Mouse (Mus musculus) embryo, embryonic 10 days (tissue): Measurements from ENCODE around the gene Ccdc144b.

Experiments used
- DNase-seq: peaks from one replicate; pipeline ENCODE4 v3.0.0-alpha.2; 2015; ENCODE audit warnings: low spot score

The Ccdc144b gene

DNA sequence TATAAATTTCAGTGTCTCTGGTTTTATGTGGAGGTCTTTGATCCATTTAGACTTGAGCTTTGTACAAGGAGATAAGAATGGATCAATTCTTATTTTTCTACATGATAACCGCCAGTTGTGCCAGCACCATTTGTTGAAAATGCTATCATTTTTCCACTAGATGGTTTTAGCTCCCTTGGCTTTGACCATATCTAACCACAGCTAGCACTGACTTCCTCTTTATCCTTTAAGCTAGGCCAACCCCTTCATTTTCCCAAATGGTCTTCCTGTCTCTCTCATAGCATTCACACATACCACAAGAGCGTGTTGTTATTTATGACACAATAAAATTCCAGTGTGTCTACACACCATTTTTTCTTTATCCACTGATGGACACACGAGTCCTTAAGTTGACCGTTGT, 23.4 kb downstream of the Ccdc144b start:
- no peak for DNase-seq

DNA sequence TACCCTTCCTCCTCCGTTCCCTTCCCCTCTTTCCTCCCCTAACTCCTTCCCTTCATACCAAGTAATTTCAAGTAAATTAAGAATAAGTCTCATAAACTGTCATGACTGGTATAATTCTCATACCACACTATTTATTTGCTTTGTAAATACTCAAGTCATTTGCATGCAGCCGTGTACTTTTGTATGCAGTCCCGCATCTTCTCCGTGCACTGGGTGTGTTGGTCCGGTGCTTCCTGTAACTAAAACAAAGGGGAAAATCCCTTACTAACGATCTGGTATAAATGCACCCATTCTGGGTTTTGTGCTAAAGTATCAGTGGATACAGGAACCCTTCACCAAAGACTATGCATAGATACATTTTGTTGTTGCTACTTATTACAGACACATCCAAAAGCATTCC, 27.6 kb downstream of the Ccdc144b start:
- no peak for DNase-seq

DNA sequence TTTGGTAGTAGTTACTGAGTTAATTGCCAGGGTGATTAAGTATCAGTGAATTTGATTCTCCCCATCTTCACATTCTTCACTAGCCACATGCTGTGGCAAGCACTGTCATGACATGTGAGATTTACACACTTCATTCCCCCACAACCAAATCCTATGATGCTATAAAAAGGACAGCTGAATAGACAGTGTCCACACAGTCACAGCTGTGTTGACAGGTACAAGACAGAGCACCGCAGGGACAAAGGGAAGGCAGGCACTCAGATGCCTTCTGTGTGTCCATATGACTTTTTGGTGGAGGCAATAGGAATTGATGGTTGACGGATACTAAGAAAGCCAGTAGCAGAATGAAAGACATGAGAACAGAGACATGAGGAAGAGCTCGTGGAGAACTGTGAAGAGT, 42.1 kb downstream of the Ccdc144b start:
- no peak for DNase-seq

DNA sequence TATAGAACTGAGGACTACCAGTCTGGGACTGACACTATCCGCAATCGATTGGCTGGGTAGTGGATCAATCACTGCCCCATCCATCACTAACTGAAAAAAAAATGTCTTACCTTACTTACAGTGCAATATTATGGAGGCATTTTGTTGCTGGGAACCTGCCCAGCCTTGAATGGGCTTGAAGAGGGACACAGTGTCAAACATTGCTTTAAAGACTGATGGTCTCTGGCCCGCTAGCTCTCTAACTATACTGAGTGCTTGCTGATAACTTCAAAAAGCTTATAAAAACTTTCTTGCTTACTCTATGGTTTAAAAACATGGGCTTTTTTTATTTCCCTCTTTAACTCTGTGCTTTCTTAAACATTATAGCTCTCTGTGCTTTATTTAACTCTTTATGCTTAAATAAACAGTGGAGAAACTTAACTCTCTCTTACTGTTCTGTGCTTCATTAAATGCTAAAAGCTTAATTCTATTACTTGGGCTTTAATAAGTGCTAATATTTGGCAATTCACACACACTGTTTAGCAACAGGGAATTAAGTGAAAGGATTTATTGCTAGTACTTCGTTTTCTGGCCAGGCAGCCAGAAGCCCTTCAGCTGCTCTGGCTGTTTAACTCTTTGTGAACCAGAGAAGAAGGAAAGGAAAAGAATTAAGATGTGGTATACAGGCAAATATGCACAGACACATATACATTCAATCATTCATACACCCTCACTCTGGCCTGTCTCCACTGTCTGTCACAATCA, 44.8 kb downstream of the Ccdc144b start:
- no peak for DNase-seq

DNA sequence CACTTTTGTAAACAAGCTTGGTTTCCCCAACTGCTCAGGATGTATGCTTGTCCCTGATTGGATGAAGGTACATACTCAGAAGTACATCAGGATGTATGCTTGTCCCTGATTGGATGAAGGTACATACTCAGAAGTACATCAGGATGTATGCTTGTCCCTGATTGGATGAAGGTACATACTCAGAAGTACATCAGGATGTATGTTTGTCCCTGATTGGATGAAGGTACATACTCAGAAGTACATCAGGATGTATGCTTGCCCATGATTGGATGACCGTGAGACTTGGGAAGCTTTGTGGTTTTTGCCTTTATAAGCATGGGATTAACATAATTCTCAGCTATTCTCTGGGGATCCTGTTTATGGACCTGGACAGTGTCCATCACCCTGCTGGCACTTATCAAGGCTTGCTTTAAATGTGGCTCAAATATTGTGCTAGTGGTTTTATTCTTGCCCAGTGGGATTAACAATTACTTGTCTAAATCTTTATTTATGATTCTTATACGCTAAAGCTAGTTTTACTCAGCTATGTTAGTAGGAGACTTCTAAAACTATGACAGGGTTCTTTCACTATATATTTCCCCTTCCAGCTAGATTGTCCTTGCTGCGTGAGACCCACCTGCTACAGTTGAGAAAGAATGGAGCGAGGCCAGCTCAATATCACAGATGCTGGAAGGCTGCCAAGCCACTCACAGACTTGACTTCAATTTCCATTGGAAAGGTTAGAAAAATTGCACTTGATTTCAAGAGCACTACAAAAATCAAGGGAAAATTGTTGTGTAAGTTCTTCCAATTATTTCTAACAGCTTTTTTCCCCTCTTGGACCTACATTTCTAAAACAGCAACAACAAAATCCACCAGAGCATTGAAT, 49.1 kb downstream of the Ccdc144b start:
- DNase-seq, result no peak

DNA sequence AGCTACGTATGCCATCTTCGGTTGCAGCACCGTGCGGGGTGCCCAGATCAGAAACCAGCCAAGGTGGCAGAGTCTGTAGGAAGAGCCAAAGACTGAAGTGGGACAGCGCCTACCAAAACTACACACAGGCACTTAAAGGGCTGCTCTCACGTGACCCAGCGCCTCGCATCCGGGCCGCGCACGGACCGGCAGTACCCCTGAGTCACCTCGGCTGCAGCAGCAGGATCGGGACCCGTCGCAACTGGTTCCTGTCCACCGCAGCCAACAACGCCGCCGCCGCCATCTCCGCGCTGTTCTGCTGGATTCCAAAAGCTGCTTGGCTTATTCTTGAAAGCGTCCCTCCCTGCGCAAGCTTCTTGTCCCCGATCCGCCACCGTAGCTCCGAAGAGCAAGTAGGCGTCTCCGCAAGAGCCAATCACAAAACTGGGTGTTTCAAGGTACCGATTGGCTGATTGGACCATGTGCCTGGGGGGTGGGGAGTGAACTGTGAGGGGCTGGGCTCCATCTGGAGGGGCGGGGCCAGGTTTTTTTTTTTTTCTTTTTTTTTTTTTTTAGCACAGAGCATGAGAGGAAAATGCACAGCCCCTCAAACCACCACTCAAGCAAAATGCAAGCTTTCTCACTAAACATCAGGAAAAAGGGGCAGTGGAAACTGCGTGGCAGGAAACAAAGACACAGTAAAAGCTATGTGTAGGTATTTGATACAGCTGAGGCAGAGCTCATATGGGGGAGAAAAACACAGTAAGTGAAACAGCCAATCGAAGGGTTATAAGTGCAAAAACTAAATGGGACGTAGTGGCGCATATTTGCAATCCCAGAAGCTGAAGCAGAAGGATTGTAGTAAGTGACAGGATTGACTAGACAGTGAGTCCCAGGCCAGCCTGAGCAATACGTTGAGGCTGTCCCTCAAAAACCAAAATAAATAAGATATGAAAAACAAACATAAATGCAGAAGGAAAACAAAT, 52.8 kb downstream of the Ccdc144b start, which contains the start of gene Mccc1:
Gene Mccc1 (minus strand): TSS at position 404 of the 965 bp plus-strand sequence.
- peak; percentile 95 for DNase-seq

DNA sequence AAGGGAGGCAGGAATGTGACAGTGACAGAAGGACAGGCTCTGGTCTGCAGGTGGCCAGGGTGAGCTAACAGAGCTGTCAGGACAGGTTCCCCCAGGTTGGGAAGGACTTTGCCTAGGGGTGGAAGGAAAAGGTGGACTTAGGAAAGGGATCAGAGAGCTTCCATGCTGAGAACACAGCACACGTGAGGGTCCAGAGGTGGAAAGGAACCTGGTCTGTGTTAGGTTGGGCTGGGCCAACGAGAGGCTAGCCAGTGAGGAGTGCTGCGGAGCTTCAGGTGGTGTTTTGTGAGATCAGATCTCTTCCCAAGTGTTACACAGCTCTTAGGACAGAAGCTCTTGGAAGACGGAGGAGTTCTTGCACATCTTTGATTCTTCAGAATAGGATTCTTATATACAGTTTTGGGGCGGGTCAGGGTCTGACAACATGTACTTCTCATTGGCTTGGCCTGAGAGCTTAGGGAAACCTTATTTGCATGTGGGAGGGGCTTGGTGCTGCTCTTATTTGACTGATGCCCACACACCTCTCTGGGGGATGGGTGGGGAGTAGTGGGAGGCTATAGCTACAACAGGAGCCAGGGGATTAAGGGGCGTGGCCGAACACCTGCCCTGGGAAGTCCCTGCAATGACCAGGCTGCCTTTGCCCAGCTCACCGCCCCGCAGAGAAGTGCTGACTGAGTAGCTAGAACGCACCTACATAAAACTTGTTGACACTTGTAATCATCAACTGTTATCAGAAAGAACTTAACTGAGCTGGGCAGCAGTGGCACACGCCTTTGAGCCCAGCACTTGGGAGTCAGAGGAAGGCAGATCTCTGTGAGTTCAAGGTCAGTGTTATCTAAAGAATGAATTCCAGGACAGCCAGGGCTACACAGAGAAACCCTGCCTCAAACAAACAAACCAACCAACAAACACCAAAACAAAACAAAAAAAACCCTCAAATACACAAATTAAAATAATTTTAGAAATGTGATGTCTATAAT, 58.5 kb downstream of the Ccdc144b start:
- no peak for DNase-seq

DNA sequence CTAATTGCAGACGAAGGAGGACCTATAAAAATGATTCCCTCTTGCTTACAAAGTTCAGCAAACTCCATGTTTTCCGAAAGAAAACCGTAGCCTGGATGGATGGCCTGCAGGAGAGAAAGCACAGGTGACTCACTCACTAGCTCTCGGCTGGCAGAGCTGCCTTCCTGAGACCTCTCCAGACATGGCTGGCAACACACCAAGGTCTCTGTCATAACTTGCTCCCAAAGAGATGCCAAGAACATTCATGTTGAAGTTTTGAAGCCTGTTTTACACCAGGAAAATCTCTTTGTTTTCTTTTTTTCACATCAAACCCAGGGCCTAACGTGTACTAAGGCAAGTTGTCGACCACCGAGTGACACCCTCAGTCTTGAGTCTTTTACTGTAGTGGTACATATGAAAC, 62.6 kb downstream of the Ccdc144b start:
- no peak for DNase-seq

DNA sequence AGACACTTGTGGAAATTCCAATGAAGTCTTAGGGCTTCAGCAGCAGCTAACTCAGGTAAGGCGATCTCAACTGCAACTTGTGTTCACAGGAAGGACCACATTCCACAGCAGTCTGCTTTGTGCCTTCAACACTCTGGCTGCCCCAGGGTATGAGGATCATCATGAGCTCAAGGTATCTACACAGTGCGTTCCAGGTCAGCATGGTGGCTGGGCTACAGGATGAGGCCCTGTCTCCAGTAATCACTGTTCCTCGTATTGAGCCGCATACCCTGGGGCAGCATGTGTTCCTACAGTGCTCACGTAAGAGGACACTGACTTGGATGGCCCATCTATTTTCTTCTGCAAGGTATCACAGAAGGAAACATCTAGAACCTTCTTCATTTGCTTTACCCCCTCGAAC, 65.3 kb downstream of the Ccdc144b start:
- no peak for DNase-seq

DNA sequence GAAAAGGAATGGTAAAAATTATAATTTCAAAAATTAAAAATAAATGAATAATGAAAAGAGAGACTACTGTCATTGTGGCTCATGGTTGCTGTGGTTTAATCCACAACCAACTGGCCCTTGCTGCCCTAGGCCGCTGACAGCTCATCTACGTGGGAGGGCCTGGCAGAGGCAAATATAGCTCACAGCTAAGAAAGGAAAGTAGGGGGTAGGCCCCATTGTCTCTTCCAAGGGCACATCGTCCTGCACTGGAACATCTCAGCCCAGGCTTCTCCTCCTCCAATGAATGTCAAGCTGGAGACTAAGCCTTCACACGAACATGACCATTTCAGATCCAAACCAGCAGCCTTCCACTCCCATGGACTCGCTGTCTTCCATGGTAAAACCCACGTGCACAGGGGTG, 67.1 kb downstream of the Ccdc144b start:
- no peak for DNase-seq

DNA sequence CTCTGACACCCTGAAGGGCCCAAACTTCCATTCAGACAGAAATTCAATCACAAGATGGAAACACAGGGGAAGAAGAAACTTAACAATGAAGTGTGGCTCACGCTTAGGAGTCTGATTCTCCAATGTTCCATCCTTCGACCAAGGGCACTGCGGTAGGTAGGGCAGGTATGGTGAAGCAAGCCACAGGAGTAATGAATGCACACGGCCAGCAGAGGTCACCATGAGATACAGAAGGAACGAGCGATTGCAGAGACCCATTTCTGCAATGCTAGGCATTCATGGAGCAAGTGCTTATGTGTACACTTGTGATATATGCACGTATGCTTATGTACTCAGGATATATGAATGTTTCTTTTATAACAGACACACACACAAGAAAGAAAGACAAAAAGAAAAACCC, 79.8 kb downstream of the Ccdc144b start:
- DNase-seq, result peak; percentile 70

DNA sequence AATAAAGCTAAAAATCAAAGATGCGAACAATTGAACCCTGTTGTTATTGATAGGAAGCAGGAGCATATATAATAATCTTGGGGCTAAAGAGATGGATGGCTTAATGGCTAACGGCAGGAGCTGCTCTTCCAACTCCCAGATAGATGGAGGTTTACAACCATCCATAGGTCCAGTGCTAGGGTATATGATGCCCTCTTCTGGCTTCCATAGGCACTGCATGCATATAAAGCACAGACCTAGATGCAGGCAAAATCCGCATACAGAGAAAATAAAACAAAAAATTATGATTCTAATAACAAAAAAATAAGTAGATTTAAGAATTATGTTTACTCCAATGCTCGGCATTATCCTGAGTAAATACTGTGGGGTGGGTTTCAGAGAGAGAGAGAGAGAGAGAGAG, 80.4 kb downstream of the Ccdc144b start:
- DNase-seq, result peak; percentile 64

DNA sequence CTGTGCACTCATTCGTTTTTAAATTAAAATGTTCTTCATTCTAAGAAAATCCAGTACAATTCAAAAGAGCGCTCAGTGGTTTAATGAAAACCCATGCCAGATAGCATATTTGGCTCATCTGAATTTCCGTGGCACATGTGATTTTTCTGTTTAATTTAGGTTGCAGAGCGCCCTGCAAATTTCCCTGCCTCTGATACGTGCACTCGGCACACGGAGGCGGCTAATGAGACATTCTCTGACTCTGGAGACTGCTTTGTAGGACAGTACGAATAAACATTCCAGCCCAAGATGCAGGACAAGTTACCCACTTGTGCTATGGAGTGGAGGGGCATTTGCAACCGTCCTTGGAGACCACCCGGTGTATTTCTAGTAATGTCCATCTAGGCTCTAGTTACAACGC, 82.2 kb downstream of the Ccdc144b start:
- no peak for DNase-seq

DNA sequence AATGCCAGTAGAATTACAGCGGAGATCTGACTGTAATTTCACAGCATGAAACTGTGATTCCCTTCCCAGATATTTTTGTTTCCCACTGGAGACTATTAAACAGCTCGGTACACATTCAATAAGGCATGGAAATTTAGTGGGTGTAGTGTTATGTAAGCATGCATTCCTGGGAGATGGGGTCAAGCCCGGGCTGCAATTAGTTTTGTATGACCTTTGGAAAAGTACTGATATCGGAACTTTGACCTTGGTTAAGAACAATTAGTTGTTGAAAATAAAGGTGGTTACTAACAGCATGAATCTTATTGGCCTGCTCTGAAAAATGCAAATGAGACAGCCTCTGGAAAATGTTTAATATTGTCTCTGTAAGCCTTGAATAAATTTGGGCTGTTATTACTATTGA, 82.9 kb downstream of the Ccdc144b start:
- DNase-seq, result no peak

DNA sequence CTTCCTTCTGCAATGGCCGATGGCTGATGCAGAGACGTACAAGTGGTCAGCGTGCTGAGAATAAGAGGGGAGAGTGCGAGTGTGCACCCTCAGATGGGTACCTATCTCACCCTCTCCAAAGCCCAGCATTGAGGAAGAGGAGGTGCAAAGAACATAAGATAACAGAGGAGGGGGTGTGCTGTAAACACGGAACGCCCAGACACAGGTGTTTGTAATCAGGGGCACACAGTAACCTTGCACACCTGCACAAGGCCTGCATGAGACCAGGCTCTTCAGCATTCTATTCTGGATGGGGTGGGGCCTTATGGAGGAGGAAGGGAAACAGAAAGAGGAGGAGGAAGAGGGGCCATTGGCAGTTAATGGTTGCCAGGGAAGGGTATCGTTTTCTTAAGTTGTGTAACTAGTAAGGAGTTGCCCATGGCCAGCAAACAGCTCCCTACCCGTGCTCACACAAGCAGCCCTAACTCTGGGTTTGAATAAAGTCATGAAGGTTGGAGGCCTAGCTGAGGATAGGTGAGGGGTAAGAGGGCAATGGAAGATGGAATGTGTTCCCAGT, 85.9 kb downstream of the Ccdc144b start:
- DNase-seq, result no peak

DNA sequence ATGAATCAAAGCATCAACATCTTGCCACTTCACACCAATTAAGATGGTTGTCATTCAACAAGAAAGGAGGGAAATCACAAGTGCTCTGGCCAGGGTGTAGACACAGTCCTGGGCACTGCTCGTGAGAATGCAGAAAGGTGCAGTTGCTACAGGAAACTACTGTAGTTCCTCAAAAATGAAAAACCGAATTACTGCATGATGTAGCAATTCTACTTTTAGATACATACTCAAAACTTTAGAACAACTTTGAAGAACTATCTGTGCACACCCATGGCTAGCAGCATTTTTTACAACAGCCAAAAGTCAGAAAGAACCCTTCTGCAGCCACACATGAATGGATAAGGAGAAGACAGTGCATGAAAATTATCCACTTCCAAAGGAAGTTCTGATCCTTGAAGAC, 86.9 kb downstream of the Ccdc144b start:
- no peak for DNase-seq

DNA sequence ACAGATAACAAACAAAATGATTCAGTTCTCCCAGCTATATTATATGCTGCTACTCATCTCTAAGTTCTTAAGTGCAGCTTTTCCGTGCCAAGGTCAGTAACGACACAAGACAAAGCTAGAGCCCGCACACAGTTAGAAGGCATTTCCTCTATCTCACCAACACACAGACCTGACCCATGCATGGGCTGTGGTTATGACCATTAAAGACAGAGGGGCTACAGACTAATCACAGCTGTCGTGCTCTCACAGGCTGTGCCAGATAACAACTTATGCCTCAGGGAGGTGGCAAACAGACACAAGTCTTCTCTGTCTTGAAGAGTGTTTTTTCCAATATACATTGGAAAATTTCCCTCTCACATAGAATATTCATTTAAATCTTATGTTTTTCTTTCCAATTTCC, 88.4 kb downstream of the Ccdc144b start:
- no peak for DNase-seq

DNA sequence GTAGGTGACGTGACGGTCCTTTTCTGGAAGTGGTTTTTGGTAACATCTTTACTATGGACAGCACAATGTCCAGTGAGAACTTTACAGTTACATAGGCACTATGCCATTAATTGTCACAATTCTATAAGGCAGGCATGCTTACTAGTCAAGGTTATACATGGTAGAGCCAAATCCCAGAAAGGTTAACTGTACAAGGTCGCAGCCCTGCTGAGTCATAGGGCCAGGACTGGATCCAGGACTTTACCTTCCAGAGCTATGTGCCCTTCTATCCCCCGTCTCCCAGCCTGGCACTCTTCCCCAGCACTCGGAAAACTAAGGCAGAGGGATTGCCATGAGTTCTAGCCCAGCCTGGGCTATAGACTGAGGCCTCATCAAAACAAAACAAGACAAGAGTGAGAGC, 89.4 kb downstream of the Ccdc144b start:
- no peak for DNase-seq

DNA sequence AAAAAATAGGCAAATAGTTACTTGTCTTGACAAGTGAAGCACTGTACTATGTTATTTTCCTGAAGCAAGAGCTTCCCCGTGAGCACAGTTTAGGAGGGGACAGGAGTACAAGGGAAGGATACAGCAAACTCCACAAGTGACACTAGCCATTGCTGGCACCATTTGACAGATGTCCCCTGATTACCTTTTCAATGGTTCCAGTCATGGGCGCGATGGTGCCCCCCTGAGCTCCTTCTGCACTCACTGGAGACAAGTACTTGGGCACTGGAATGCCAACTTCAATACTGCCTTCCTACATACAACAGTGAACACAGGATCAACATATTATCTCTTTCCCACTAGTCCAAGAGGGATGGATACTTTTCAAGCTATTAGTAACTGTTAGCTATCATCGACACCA, 89.9 kb downstream of the Ccdc144b start:
- no peak for DNase-seq

DNA sequence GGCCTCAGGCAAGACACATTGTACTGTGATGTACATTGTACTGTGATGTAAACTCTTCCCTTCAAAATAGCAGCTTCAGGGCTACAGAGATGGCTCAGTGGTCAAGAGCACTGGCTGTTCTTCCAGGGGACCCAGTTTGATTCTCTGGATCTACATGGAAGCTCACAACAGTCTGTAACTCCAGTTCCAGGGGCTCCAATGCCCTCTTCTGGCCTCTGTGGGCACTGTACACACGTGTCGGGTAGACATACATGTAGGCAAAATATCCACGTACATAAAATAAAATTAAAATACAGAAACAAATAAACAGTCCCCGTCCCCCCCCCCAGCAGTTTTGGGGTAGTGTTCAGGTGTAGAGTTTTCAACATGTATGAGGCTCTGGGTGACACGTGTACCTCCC, 90.4 kb downstream of the Ccdc144b start:
- no peak for DNase-seq
